Mouse (Mus musculus): ENCODE data around the gene Utp20.
"Not testable (repeated sequence)": the region's sequence is repeated elsewhere in the genome, so short reads cannot be mapped to it uniquely, and the experiment has no call there.

DNA sequence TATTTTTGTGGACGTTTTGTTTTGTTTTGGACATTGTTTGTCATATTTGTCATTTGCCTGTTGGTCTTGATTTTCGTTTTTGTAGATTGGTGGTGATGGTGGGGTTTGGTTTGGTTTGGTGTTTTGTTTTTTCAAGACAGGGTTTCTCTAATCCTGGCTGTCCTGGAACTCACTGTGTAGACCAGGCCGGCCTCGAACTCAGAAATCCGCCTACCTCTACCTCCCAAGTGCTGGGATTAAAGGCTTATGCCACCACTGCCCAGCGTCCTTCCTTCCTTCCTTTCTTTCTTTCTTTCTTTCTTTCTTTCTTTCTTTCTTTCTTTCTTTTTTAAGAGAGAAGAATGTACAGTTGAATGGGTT lies 323 bp upstream of the Utp20 start:
- TF ChIP-seq CTCF, EP300 (IDR thresholded peaks at IDR 0.05): not testable (repeated sequence)

Measured in lung, postnatal 0 days (tissue).